Mouse (Mus musculus): ENCODE results near the gene Acin1. TPM values are rescaled to one million over a fixed set of nuclear protein-coding genes. Genes with fewer than 3 reads are reported as not detected.

The Acin1 gene
- total RNA-seq, 2 experiments from 2014 or later, result 210 to 242 TPM

GRCm38 (mm10) chr14:54696752-54697151 is 10.0 kb upstream of the Acin1 start:
- DNase-seq, result no peak

GRCm38 (mm10) chr14:54695042-54695441 is 8.3 kb upstream of the Acin1 start:
- DNase-seq, result no peak

- DNase-seq, result no peak
Measured at GRCm38 (mm10) chr14:54687251-54687650, 520 bp upstream of the Acin1 start.

GRCm38 (mm10) chr14:54686063-54686521 is 639 bp downstream of the Acin1 start, which contains the start of gene 1700123O20Rik:
TSS of gene 1700123O20Rik (plus strand) at chr14:54686216.
- DNase-seq, result no peak

GRCm38 (mm10) chr14:54685471-54685870 is 1.3 kb downstream of the Acin1 start:
- DNase-seq, result no peak

- no peak for DNase-seq
Measured at GRCm38 (mm10) chr14:54682396-54682795, 4.3 kb downstream of the Acin1 start.

GRCm38 (mm10) chr14:54678657-54679304 is 8.0 kb downstream of the Acin1 start:
- no peak for DNase-seq

GRCm38 (mm10) chr14:54676290-54676689 is 10.4 kb downstream of the Acin1 start:
- no peak for DNase-seq

GRCm38 (mm10) chr14:54674317-54674716 is 12.4 kb downstream of the Acin1 start:
- no peak for DNase-seq

GRCm38 (mm10) chr14:54669381-54669780 is 17.4 kb downstream of the Acin1 start:
- no peak for DNase-seq

GRCm38 (mm10) chr14:54664477-54665222 is 22.1 kb downstream of the Acin1 start:
- DNase-seq, result no peak

GRCm38 (mm10) chr14:54660009-54660408 is 26.7 kb downstream of the Acin1 start:
- no peak for DNase-seq

GRCm38 (mm10) chr14:54653496-54653895 is 33.2 kb downstream of the Acin1 start:
- peak; percentile 83 to 84 for DNase-seq

GRCm38 (mm10) chr14:54652787-54653186 is 33.9 kb downstream of the Acin1 start:
- no peak for DNase-seq

GRCm38 (mm10) chr14:54651556-54651955 is 35.2 kb downstream of the Acin1 start:
- no peak for DNase-seq

- DNase-seq, result peak; percentile 67 to 79
Measured at GRCm38 (mm10) chr14:54650621-54651454, 35.9 kb downstream of the Acin1 start.

- DNase-seq, result no peak
Measured at GRCm38 (mm10) chr14:54647900-54648299, 38.8 kb downstream of the Acin1 start.

GRCm38 (mm10) chr14:54646898-54647636 is 39.7 kb downstream of the Acin1 start:
- DNase-seq, result no peak

- DNase-seq, result no peak
Measured at GRCm38 (mm10) chr14:54646455-54646854, 40.3 kb downstream of the Acin1 start.

GRCm38 (mm10) chr14:54644294-54644693 is 42.4 kb downstream of the Acin1 start:
- no peak for DNase-seq

GRCm38 (mm10) chr14:54643011-54643410 is 43.7 kb downstream of the Acin1 start:
- no peak for DNase-seq
